Mouse (Mus musculus) heart, postnatal 0 days (tissue): ENCODE measurements around the gene BC052040. TPM values are rescaled to one million over a fixed set of nuclear protein-coding genes. Genes with fewer than 3 reads are reported as not detected.

Experiments
- ATAC-seq: fragments of 200-750 bp; cut with Nextera tagmentation; 2 replicates; pipeline ENCODE4 v1.8.0; 2017; ENCODE audit warnings: low read depth, moderate number of reproducible peaks, moderate library complexity; ENCODE audit not compliant: insufficient read depth
- DNase-seq: peaks from one replicate; pipeline ENCODE4 v3.0.0-alpha.2; 2016; ENCODE audit warnings: low spot score
- H3K27ac ChIP-seq: fragments of 300-500 bp; sonication (generic); 2 replicates; pipeline ENCODE4 v1.5.1; 2014; ENCODE audit warnings: low read depth, mild to moderate bottlenecking
- H3K27me3 ChIP-seq: fragments of 300-500 bp; sonication (generic); 2 replicates; pipeline ENCODE4 v1.6.1; 2014; ENCODE audit warnings: low read length, mixed read lengths; ENCODE audit not compliant: control insufficient read depth, insufficient read depth
- H3K36me3 ChIP-seq: fragments of 300-500 bp; sonication (generic); replicated peaks from 2 replicates; pipeline ENCODE4 v1.6.1; 2014; ENCODE audit warnings: low read length, mixed read lengths; ENCODE audit not compliant: control insufficient read depth, insufficient read depth
- H3K4me1 ChIP-seq: fragments of 300-500 bp; sonication (generic); 2 replicates; pipeline ENCODE4 v1.6.1; 2014; ENCODE audit warnings: antibody characterized with exemption; ENCODE audit not compliant: control insufficient read depth, insufficient read depth
- H3K4me2 ChIP-seq: fragments of 300-500 bp; sonication (generic); 2 replicates; pipeline ENCODE4 v1.6.1; 2014; ENCODE audit warnings: low read depth, mild to moderate bottlenecking, low read length, moderate library complexity
- H3K4me3 ChIP-seq: fragments of 300-500 bp; sonication (generic); 2 replicates; pipeline ENCODE4 v1.5.1; 2014; ENCODE audit warnings: low read depth, low read length
- H3K9ac ChIP-seq: fragments of 300-500 bp; sonication (generic); replicated peaks from 2 replicates; pipeline ENCODE4 v1.6.1; 2014; ENCODE audit warnings: low read depth, low read length, mixed read lengths
- H3K9me3 ChIP-seq: fragments of 300-500 bp; sonication (generic); replicated peaks from 2 replicates; pipeline ENCODE4 v1.6.1; 2016; ENCODE audit warnings: low read length; ENCODE audit not compliant: control insufficient read depth
- CTCF ChIP-seq: IDR thresholded peaks from 2 replicates; pipeline ENCODE4 v1.5.1; 2016; ENCODE audit warnings: antibody characterized with exemption, control low read depth, low read depth
- EP300 ChIP-seq: IDR thresholded peaks from 2 replicates; pipeline ENCODE4 v1.6.1; 2016; ENCODE audit warnings: antibody characterized with exemption, low read depth
- WGBS: fragments of 180-500 bp; shearing (Covaris S2); extraction: QIAGEN DNeasy Blood & Tissue Kit; methylation state at CpG from one replicate; pipeline ENCODE4 v1.1.7; 2014; 5-methylcytosine and 5-hydroxymethylcytosine counted together
- polyA plus RNA-seq: library from polyadenylated mRNA; unstranded; fragments of >200 nt; fragmentation: Nextera tagmentation; extraction: Ambion mirVana; gene quantifications from 2 replicates; pipeline ENCODE4 v1.2.1, GENCODE M21; 2015
- total RNA-seq: library from RNA; depleted of rRNA; stranded (reverse); fragments of >200 nt; gene quantifications from 2 replicates; pipeline ENCODE4 v1.2.3, GENCODE M21; 2014; ENCODE audit warnings: low replicate concordance

BC052040 gene
- total and polyA plus RNA-seq, 2 experiments from 2014 or later: 3.9 to 4.1 TPM

DNA sequence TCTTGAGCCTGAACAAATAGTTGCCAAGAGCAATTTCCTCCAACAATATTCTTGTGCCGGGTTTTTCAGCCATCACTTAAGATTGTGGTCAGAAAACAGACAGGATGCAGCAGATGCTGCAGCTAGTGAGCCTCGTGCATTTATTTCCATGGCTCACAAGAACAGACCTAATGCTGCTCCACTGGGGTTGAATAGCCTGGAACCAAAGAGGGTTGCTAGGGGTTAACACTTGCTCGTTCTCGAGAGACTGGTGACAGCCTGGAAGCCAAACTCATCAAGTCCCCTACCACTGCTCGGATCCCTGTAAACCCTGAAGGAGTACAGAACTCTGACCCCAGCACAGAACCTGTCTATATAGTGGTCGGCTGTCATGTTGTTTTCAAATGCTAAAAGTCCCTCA, 144.4 kb downstream of the BC052040 start:
- WGBS: 46% methylated on average over 6 of the region's 6 CpGs
- H3K27ac ChIP-seq: no peak overlapping the region

DNA sequence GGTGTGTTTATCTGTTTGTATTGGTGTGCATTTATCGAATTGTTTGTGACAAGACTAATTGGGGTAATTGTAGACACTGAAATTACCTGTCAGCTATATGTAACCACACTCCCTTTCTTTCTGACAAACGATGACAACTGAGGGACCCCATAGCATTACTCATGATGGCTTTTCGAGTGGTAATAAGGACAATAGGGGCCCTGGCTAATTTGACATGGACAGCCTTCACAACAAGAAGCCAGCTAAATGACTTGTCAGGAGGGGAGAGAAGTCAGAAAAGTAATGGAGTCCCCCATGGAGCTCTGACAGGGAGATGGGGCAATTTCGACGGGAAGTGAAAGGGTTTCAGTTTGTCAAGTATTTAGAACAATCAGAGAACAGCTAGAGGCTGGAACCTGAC, 145.3 kb downstream of the BC052040 start:
- no peak overlapping the region for H3K4me2 ChIP-seq
- ATAC-seq: no peak
- TF ChIP-seq CTCF: no peak
- no peak for DNase-seq
- no peaks in the 10 kb centered on the region for H3K9me3 ChIP-seq
- no peak overlapping the region for H3K9ac ChIP-seq
- no peaks in the 10 kb centered on the region for H3K27me3 ChIP-seq
- 0 out of 2 replicates have a peak, but pooled peaks cover 10% of the 10 kb centered on the region for H3K4me1 ChIP-seq
- H3K27ac ChIP-seq: no peak overlapping the region
- no peak overlapping the region for H3K4me3 ChIP-seq
- no peaks in the 10 kb centered on the region for H3K36me3 ChIP-seq
- 91% methylated on average over 5 of the region's 5 CpGs for WGBS

More for the DNA sequence above, 144.4 kb downstream of the BC052040 start:
- 0 out of 2 replicates have a peak, but pooled peaks cover 10% of the 10 kb centered on the region for H3K4me1 ChIP-seq
- H3K4me2 ChIP-seq: no peak overlapping the region
- ATAC-seq (no peak), DNase-seq (no peak)
- H3K9me3 ChIP-seq: 0 out of 2 replicates have a peak, but pooled peaks cover 4% of the 10 kb centered on the region
- no peak overlapping the region for H3K9ac ChIP-seq
- H3K4me3 ChIP-seq: no peak overlapping the region
- TF ChIP-seq CTCF (no peak), EP300 (no peak)
- no peaks in the 10 kb centered on the region for H3K27me3 ChIP-seq
- no peaks in the 10 kb centered on the region for H3K36me3 ChIP-seq

DNA sequence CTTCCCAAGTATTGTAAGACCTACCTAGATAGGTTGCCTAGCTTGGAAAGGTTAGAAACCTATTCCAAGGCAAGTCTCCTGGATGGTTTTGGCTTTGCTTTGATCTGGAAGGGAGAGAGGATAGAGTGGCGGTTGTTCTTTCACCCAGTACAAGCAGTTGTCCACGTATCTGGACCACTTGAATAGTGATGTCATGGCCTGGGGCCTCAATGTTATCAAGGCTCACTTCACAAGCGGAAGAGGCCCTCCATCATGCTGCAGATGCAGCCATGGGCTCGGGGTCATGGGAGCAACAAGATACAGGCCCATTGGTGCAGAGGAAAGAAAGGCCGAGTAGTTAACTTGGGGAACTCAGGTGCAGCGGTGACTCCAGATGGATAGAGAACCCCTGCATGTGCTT, 147.1 kb downstream of the BC052040 start:
- peak; percentile 69 for ATAC-seq
- Histone ChIP-seq H3K9me3 (no peaks in the 10 kb centered on the region), H3K4me3 (no peak overlapping the region), H3K27me3 (no peaks in the 10 kb centered on the region), H3K36me3 (no peaks in the 10 kb centered on the region), H3K4me2 (no peak overlapping the region), H3K4me1 (0 out of 2 replicates have a peak, but pooled peaks cover 6% of the 10 kb centered on the region), H3K27ac (no peak overlapping the region), H3K9ac (no peak overlapping the region)
- TF ChIP-seq EP300: no peak
- TF ChIP-seq CTCF: no peak
- 45% methylated on average over 6 of the region's 6 CpGs for WGBS
- no peak for DNase-seq

DNA sequence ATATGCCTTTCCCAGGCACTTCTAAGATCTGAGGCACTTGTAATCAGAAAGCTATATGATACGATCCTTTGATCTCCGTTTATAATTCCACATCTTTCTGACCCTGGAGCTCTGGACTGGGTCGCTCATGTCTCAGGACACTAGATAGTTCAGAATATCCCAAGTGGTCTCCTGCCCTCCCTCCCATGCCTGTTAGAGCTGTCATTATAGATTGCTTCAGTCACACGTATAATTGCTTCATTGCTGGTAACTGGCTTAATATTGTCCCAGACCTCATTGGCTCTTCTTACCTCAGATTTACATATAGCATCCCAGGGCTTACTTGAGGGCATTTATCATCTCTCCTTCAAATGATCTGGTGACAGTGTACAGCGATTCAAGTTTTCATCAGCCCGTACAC, 149.0 kb downstream of the BC052040 start:
- H3K27me3 ChIP-seq: no peaks in the 10 kb centered on the region
- H3K27ac ChIP-seq: peak overlapping the region; percentile 36; the same call in 1 of the 2 replicates
- TF ChIP-seq EP300 (no peak), CTCF (no peak)
- DNase-seq: no peak
- 52% methylated on average over 6 of the region's 6 CpGs for WGBS
- H3K4me3 ChIP-seq: no peak overlapping the region
- H3K4me2 ChIP-seq: no peak overlapping the region
- H3K4me1 ChIP-seq: 0 out of 2 replicates have a peak, but pooled peaks cover 6% of the 10 kb centered on the region
- no peaks in the 10 kb centered on the region for H3K36me3 ChIP-seq
- no peak for ATAC-seq
- H3K9ac ChIP-seq: 0 out of 2 replicates have a peak overlapping the region, but pooled peaks have one; percentile 12
- no peaks in the 10 kb centered on the region for H3K9me3 ChIP-seq

DNA sequence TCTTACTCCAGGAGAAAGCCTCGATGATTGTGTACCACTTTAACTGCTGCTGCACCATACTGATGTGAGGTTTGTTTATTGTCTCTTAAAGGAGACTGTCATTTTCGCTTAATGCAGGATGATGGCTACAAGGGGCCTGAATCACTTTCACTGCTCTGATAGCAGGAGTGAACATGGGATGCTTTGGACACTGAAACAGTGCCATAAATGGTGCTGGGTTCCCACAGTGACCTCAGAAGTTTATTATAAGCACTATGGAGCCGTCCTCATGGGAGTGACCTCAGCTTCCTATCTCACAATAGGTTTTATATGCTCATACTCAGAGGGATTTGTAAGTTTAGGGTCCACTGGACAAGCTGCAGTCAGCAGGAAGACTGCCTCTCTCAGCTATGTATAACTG, 149.7 kb downstream of the BC052040 start:
- peak; percentile 69; the same call in 1 of the 2 replicates for ATAC-seq

DNA sequence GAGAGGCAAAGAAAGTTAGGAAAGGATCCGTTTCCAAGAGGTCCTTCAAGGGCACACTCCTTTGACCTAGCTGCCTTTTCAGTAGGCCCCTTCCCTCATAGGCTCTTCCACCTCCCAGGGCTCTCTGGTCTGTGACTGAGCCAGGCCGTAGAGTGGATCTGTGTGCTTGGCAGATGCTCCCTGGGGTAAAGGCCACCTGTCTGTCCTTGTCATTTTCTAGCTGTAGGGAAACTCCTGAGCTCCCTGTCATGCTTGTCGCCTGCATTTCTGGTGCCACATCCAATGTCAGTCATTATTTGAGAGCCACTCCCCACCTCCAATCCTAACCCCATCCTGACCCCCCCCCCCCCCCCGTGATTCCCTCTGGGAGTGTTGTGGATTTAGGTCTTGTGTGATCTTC, 151.1 kb downstream of the BC052040 start:
- Histone ChIP-seq H3K9me3 (no peaks in the 10 kb centered on the region), H3K27me3 (no peaks in the 10 kb centered on the region), H3K4me1 (0 out of 2 replicates have a peak, but pooled peaks cover 6% of the 10 kb centered on the region), H3K36me3 (no peaks in the 10 kb centered on the region), H3K9ac (no peak overlapping the region), H3K4me3 (no peak overlapping the region), H3K4me2 (no peak overlapping the region), H3K27ac (no peak overlapping the region)
- DNase-seq: no peak
- 85% methylated on average over 4 of the region's 4 CpGs for WGBS
- ATAC-seq: no peak
- TF ChIP-seq CTCF (no peak), EP300 (no peak)

More for the DNA sequence above, 149.7 kb downstream of the BC052040 start:
- Histone ChIP-seq H3K4me1 (0 out of 2 replicates have a peak, but pooled peaks cover 6% of the 10 kb centered on the region), H3K9me3 (no peaks in the 10 kb centered on the region), H3K27me3 (no peaks in the 10 kb centered on the region), H3K4me2 (no peak overlapping the region), H3K9ac (no peak overlapping the region), H3K36me3 (no peaks in the 10 kb centered on the region), H3K27ac (peak overlapping the region; percentile 36; the same call in 1 of the 2 replicates), H3K4me3 (no peak overlapping the region)
- 28% methylated on average over 3 of the region's 3 CpGs for WGBS
- DNase-seq: peak; percentile 19
- TF ChIP-seq EP300 (no peak), CTCF (no peak)
